Mouse (Mus musculus): ENCODE measurements at regions not wholly inside any gene's neighbourhood (a gene's known extent, or its start where the extent isn't known, plus 50 kb on each side); places are given as distances from the start of the nearest gene placed in this dataset.

- no peak for DNase-seq
Measured at GRCm38 (mm10) chr10:96515164-96515922, 101.5 kb upstream of the Btg1 start.

- DNase-seq, result no peak
Measured at GRCm38 (mm10) chr10:96515923-96516258, 100.9 kb upstream of the Btg1 start.

DNA sequence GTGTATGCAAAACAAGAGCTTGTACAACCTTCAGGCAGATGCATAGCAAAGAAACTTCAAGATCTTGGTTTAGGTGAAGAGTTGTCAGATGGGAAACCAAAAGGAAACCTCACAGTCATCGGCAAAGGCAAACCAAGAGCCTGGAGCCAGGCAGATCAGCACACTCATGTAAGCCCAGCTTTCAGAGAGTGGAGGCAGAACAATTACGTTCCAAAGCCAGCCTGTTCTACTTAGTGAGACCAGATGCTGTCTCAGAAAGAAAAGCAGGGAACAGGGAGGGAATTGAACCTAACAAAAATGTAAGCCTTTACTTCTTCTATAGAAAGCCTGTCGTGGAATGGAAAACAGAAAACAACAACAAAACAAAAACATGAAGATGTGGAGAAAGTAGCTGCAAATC is 97.4 kb upstream of the Btg1 start:
- no peak for DNase-seq

DNA sequence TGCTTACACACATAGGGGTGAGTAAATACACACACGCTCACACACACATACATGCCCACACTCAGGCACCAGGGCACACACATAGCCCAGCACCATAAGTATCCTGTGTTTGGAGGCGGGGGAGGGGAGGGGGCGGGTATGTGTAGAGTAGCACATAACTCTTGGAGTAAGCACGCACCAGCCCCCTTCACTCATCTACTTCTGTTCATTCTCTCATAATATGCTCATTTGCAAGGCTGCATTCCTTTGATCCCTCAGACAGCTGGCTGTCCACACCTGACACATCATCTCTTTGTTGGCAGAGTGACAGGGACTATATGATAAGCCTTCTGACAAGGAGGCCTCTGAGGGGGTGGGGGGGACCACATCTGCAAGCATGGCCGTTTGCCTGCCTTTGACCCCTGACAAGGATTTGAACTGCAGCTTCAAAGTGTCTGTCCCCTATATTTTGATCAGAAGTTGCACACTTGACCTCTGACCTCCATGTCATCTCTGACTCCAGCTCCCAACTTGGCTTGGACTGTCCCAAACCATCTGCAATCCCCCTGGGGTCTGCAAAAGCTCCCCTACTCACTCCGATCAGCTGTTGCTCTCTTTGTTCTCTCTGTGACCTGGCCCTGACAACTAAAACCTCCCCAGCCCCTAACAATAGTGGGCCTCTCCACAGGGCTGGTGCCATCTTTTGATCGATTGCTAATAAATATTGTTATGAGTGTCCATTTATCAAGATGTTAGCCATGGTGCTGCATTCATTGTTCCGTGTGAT is 95.6 kb upstream of the Btg1 start:
- no peak for DNase-seq

GRCm38 (mm10) chr10:96523967-96524801 is 92.6 kb upstream of the Btg1 start:
- DNase-seq, result no peak

- no peak for DNase-seq
Measured at GRCm38 (mm10) chr10:96527864-96528263, 88.9 kb upstream of the Btg1 start.

DNA sequence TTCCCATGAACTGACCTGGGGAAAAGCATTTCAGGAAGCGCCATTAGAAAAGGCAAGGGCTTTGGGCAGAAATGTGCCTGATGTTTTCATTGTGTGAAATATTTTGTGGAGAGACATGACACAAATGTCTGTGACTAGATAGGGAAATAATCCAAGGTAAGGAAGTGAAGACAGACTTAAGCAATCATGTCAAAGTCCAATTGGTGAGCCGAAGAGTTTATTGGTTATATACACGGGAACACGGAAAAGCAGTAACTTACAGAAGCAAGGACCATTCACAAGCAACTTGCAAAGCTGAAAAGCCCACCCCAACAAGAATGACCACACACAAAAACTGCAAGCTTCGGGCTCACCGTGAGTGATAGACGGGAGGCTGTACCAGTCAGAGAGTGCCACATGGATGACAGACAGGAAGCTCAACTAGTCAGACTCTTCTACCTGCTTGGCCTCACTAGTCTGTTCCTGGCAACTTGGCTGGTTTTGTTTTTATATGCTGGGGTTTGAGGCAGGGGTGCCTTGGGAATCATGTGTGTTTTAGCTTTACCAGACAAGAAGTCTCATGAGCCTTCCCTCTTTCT is 82.2 kb upstream of the Btg1 start:
- DNase-seq, result no peak

DNA sequence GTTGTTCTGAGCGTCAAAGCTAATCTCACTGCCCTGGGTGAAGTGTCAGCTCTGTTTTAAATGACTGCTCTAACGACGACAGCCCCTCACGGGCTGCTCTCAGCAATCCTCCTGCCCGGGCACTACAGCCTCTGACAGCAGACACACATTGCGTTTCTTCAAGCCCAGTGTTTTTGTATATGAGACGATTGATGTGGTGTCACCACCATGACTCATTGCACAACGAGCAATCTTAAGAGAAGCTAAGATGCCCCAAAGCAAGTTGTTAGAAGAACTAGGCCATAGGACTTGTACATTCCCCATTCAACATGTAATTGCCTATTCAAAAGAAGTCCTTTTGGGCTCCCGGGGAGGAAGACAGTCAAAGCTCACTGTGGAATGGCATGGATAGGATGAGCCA is 81.3 kb upstream of the Btg1 start:
- DNase-seq, result no peak

DNA sequence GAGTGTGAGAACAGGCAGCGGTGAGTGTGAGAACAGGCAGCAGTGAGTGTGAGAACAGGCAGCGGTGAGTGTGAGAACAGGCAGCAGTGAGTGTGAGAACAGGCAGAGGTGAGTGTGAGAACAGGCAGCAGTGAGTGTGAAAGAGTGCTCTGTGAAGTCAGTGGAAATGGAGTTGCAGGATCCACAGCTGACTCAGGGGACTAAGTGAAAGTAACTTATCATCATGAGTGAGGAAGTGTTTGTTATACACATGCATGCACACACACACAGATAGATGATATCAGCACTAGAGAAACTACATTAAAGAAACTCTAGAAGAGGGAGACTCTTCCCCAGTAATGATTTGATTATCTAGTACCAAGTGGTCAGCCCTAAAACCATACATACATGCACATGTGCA is 76.0 kb upstream of the Btg1 start:
- no peak for DNase-seq

DNA sequence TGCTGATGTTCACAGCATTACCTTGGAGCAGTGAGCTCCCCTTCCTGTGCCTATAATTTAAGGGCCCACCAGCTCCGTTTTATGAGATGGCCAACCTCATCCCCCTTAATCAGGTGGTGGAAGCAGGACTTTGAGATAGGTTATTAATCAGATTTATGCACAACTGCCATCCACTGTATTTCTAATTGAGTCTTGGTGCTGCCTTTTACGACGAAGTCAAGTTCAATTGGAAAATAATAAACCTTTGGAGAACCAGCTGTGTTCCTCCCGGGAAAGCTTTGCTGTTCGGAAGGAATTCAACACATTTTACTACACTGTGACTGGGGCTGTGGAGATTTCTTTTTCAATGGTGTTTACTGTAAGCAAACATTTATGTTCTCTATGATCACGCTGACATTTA is 71.5 kb upstream of the Btg1 start:
- DNase-seq, result no peak

DNA sequence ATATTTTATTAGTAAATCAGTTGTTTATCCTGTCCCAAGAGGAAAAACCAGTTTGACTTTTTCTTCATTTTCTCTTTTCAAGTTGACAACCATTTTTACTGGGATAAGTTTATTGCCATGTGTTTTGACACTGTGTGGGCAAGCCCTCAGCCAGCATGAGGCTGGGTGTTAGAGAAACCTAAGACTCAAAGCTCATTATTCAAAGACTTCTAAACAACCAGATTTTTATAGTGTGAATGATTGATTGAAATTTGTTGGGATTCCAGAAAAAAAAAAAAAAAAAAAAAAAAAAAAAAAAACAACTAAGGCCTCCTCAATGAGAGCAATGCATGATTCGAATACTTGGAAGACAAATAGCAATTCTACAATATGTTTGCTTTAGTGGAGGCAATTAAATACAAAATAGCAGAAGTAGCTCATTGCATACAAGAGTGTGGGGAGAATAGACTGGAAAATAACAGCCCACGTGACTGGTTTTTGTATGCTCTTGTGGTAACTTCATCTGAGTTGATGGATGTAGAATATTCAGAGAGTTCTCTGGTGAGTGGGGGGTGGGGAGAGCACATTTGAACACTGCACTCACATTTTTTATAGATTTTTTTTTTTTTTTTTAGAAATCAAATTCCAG is 70.9 kb upstream of the Btg1 start:
- DNase-seq, result no peak

- DNase-seq, result no peak
Measured at GRCm38 (mm10) chr10:96549651-96550050, 67.2 kb upstream of the Btg1 start.

DNA sequence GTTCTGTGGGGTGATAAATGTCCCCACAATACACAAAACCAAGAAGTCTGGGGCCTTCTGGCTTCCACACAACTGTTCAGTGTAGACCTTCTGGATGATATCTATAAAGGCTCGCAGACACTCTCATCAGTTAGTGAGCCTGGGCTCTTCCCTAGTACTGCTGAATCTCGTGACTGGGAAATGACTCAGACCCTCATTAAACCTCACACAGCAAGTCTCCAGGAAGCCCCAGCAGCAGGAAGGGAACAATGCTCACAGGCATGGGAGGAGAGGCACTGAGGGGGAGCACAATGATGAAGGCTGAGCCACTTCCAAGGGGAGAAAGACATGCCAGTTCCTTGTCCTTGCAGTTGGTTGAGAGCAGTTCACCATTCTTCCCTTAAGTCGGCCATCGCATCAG is 66.5 kb upstream of the Btg1 start:
- no peak for DNase-seq

DNA sequence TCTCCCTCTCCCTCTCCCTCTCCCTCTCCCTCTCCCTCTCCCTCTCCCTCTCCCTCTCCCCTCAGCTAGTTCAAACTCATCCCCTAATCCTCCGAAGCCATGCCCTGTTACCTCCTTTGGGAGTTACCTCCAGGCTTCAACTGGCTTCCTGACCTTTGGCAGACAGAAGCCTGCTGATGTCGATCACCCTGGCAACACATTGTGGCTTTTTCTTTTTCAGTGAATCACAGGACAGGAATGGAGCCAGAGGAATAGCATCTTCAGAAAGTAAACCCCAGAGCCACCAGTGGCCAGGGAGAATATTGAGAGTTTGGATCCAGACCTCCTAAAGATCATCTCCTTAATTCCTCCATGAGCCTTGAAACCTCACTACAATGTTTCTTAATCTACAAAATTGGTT is 59.5 kb upstream of the Btg1 start:
- no peak for DNase-seq

DNA sequence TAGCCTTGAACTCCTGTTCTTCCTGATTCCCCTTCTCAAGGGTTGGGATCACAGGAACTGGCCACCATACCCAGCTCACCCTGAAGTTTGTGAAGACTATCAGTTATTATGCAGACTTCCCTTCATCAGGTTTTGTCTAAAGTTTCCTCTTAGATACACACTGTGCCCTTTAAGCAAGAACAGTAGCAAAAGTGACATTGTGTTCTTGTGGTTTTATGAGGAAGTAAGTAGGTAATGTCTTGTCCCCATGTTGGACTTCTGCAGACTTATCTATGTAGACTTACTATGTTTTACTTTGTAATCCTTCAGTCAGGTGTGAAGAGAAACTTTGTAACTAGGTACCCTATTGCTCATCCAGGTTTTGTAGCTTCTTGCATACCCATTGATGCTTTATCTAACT is 51.5 kb upstream of the Btg1 start:
- DNase-seq, result no peak

All from cerebellum, adult 9-10 months (tissue).